Mouse (Mus musculus): ENCODE measurements around the gene Npepps.
A peak's percentile ranks its signal among the peaks of the same experiment; 100 is the strongest.
"Not testable (repeated sequence)": the region's sequence is repeated elsewhere in the genome, so short reads cannot be mapped to it uniquely, and the experiment has no call there.

Npepps gene

GRCm38 (mm10) chr11:97280216-97280861 lies at the start of gene Npepps:
TSS of gene Npepps (minus strand) at chr11:97280638.
- DNase-seq (ENCODE audit: low spot score in 2 of 2), result peak; percentile 70 to 79

- DNase-seq (ENCODE audit: low spot score in 2 of 2), result no peak
These were observed 47.7 kb upstream of the Npepps start for GRCm38 (mm10) chr11:97328148-97328547.

- no peak for DNase-seq (ENCODE audit: low spot score in 2 of 2)
These were observed 44.8 kb upstream of the Npepps start for GRCm38 (mm10) chr11:97325224-97325623.

- DNase-seq (ENCODE audit: low spot score in 2 of 2), result not testable (repeated sequence)
These were observed 41.6 kb upstream of the Npepps start for GRCm38 (mm10) chr11:97321894-97322600.

GRCm38 (mm10) chr11:97321197-97321596 lies 40.8 kb upstream of the Npepps start:
- DNase-seq (ENCODE audit: low spot score in 2 of 2), result no peak

GRCm38 (mm10) chr11:97315504-97316503 lies 35.4 kb upstream of the Npepps start, which contains the start of gene Mrpl45:
TSS of gene Mrpl45 (plus strand) at chr11:97315716.
- DNase-seq (ENCODE audit: low spot score in 2 of 2), result peak; percentile 98

GRCm38 (mm10) chr11:97314751-97315503 lies 34.5 kb upstream of the Npepps start:
- DNase-seq (ENCODE audit: low spot score in 2 of 2), result no peak

GRCm38 (mm10) chr11:97314110-97314509 lies 33.7 kb upstream of the Npepps start:
- DNase-seq (ENCODE audit: low spot score in 2 of 2), result no peak

- DNase-seq (ENCODE audit: low spot score in 2 of 2), result not testable (repeated sequence)
These were observed 32.4 kb upstream of the Npepps start for GRCm38 (mm10) chr11:97312871-97313270.

GRCm38 (mm10) chr11:97310895-97311631 lies 30.6 kb upstream of the Npepps start:
- DNase-seq (ENCODE audit: low spot score in 2 of 2), result peak in 1 of 2 experiments; percentile 29

GRCm38 (mm10) chr11:97309911-97310571 lies 29.6 kb upstream of the Npepps start:
- DNase-seq (ENCODE audit: low spot score in 2 of 2), result peak in 1 of 2 experiments; percentile 68

GRCm38 (mm10) chr11:97309451-97309836 lies 29.0 kb upstream of the Npepps start:
- DNase-seq (ENCODE audit: low spot score in 2 of 2), result peak in 1 of 2 experiments; percentile 67

GRCm38 (mm10) chr11:97308806-97309450 lies 28.5 kb upstream of the Npepps start:
- DNase-seq (ENCODE audit: low spot score in 2 of 2), result no peak

- DNase-seq (ENCODE audit: low spot score in 2 of 2), result no peak
These were observed 27.0 kb upstream of the Npepps start for GRCm38 (mm10) chr11:97307294-97308069.

GRCm38 (mm10) chr11:97304631-97305030 lies 24.2 kb upstream of the Npepps start:
- no peak for DNase-seq (ENCODE audit: low spot score in 2 of 2)

GRCm38 (mm10) chr11:97302231-97302781 lies 21.9 kb upstream of the Npepps start:
- no peak for DNase-seq (ENCODE audit: low spot score in 2 of 2)

GRCm38 (mm10) chr11:97301406-97301805 lies 21.0 kb upstream of the Npepps start:
- no peak for DNase-seq (ENCODE audit: low spot score in 2 of 2)

- DNase-seq (ENCODE audit: low spot score in 2 of 2), result no peak
These were observed 19.5 kb upstream of the Npepps start for GRCm38 (mm10) chr11:97299939-97300338.

Data from urinary bladder, postnatal 4 days (tissue).